Mouse (Mus musculus) small intestine, adult 2 months (tissue): ENCODE measurements around the gene Gm49711.

Source experiments
- CTCF ChIP-seq: fragments of 200-500 bp; IDR thresholded peaks from 2 replicates; pipeline ENCODE4 v1.5.1; 2012; ENCODE audit warnings: low read depth, mild to moderate bottlenecking, control low read depth, inconsistent platforms, low read length, moderate library complexity, mixed read lengths; ENCODE audit not compliant: insufficient replicate concordance, insufficient read length; ENCODE audit errors: extremely low read depth
- POLR2A ChIP-seq: fragments of 200-500 bp; IDR thresholded peaks from 2 replicates; pipeline ENCODE4 v1.6.1; 2012; ENCODE audit warnings: low read depth, mild to moderate bottlenecking, control low read depth, inconsistent platforms, low read length, moderate library complexity

- TF ChIP-seq CTCF (no peak), POLR2A (no peak)
Observed at GRCm38 (mm10) chr16:92209291-92209781, 151.2 kb downstream of the Gm49711 start.
